Mouse (Mus musculus) urinary bladder, postnatal 4 days (tissue): Measurements from ENCODE around the gene Ovca2.

Experiments
- DNase-seq, 2 experiments: peaks; one replicate each; pipeline ENCODE4 v3.0.0; 2021 to 2022; ENCODE audit warnings: low spot score in 2 of 2

Ovca2 gene

GRCm38 (mm10) chr11:75126384-75126783, 52.3 kb downstream of the Ovca2 start:
- no peak for DNase-seq
